Mouse (Mus musculus) monocyte, adult 5-6 weeks (primary cell): ENCODE results near the gene Plekha6. TPM values are rescaled to one million over a fixed set of nuclear protein-coding genes. Genes with fewer than 3 reads are reported as not detected.
A peak's percentile ranks its signal among the peaks of the same experiment; 100 is the strongest.
"Not testable (repeated sequence)": the region's sequence is repeated elsewhere in the genome, so short reads cannot be mapped to it uniquely, and the experiment has no call there.

Source experiments
- ATAC-seq: fragments of 153-309, 156-312 bp; replicated peaks from 2 replicates; pipeline ENCODE4 v1.8.0; 2017; ENCODE audit warnings: mild to moderate bottlenecking; ENCODE audit not compliant: low TSS enrichment, insufficient number of reproducible peaks, severe bottlenecking, poor library complexity, low FRiP score
- total RNA-seq: library from RNA; stranded (forward); fragments of 200-1000, 200-491, 200-594 nt; gene quantifications from 3 replicates; pipeline ENCODE4 v1.2.3, GENCODE M21; 2017

Plekha6 gene
- total RNA-seq, 1 experiment from 2014 or later = 5.7 TPM

- no peak for ATAC-seq
Measured at GRCm38 (mm10) chr1:133327094-133327493, 163.1 kb downstream of the Plekha6 start.

DNA sequence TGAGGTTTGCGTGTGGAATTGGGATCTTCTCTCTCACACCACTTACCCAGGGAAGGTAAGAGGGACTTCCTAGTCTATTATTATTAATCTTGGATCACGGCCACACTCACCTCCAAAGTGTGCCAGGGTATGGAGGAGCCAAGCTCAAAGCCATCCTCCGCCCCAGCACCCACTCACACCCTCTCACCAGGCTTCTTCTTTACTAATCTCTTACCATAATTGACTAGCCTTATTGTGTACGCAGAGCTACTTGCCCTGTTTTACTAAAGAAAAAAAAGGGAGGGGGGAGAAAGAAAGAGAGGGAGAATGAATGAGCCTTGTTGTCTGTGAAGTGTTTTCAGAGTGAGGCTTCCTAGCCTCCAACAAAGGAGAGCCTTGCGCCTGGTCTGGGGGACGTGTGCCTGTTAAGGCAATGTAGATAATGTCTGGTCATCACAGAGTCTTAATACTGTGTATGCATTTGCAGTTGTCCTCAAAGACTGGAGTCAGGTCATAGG, 164.3 kb downstream of the Plekha6 start:
- no peak for ATAC-seq

DNA sequence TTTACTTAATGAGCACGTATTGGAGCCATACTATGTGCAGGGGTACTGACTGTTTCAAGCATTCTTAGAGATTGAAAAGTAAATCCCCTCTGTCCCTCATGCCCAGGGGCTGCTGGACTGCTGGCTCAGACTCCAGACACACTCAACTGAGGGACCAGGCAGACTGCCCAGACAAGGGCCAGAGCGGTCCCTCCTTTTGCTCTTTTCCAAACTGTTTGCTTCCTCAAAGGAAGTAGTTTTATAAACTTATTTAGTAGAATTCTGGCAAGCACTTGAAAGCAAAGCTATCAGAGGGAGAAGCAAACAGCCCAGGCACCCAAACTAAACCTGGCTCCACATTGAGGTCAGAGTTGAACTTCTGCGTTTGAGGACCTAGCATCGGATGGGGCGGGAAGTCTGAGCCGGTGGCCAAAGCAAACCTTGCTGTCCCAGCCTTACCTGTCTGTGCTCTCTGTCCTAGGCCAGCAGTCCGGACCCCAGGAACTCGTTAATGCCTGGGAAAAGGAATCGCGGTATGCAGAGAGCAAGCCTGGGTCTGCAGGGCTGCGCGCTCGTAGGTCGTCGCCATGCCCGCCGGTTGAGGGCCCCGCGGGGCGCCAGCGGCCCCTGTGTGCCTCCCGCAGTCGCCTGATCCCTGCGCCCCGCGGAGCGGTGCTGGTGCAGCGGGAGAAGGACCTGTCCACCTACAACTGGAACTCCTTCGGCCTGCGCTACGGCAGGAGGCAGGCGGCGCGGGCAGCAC, 165.1 kb downstream of the Plekha6 start:
- no peak for ATAC-seq

DNA sequence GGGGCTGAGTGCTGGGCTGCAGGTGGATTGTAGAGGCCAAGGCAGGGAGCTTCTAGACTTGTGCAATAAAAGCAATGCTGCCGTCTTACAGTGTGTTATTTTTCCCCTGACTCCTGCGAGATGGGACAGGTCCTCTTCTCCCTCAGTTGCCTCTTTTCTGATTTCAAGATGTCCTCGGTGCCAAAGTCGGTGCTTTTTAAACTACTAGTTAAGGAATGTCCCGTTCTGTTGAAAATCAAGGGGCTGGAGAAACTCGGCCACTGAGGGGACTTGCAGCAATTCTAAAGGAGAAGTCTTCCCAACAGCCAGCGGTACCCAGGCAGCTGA, 165.6 kb downstream of the Plekha6 start:
- ATAC-seq = no peak

- ATAC-seq = no peak
Measured at GRCm38 (mm10) chr1:133331142-133331541, 167.1 kb downstream of the Plekha6 start.

DNA sequence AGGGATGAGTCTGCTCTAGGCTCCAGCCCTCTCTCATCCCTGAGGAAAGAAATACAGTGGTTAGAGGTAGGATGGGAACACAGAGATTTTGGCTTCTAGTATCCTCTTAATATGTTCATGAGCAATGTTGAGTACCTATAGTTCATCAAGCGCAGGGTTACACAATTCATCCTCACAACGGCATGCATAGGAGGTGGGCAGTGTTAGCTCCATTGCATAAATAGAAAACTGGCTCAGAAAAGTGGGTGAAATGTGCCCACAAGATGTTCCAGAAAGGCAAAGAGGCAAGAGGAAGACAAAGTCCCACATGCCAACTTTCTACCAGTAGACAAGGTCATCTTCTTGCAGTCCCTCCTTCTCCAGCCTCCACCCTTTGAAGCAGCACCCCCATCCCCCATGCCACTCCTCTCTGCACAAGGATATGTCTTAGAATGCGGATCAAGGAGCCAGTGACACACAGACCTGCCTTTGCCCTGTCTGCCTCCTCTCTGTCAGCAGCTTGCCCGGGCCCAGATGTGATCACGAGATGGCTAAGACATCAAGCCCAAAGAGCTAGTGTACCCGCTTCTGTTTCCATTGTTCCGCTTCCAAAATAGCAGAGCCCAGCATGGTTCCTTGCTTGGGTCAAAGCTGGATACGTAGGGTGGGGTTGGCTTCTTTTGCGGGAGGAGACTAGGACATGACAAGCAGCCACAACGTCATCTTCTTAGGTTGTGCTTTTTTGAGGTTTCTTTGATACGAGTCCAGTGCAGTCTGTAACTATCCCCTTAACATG, 168.8 kb downstream of the Plekha6 start:
- no peak for ATAC-seq

DNA sequence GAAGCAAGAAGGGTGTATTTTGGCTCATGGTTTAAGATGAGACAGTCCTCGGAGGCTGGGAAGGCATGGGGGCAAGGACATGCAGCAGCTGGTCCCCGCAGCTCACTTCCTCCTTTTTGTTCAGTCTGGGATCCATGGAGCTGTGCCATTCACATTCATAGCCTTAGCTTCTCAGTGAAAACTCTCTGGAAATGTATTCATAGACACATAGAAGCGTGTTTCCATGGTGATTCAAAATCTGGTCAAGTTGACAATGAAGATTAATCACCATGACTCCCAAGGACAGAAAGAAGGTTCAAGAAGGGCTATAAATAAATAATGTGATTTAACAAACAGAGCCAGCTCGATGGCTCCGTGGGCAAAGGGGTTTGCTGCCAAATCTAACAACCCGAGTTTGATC, 169.9 kb downstream of the Plekha6 start:
- ATAC-seq = no peak

GRCm38 (mm10) chr1:133340403-133340802, 176.4 kb downstream of the Plekha6 start:
- not testable (repeated sequence) for ATAC-seq

DNA sequence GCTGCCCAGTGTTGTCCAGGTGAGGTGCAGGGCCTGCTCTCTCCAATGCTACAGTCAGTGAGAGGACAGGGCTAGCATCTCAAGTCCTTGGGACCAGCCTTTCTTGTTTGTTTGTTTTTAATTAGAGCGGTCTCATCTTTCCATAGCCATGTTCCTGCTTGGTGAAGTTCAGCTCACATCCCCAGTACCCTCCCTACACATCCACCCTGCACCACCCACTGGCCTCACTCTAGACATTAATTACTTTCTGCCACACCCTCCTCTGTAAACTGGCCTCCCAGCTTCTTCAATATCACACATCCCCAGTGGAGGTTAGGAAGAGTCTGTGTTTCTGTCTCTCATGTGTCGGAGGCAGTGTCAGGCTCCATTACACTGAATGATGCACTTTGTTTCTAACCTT, 180.3 kb downstream of the Plekha6 start:
- no peak for ATAC-seq

GRCm38 (mm10) chr1:133346531-133346930, 182.5 kb downstream of the Plekha6 start:
- no peak for ATAC-seq

- no peak for ATAC-seq
Measured at GRCm38 (mm10) chr1:133347226-133347625, 183.2 kb downstream of the Plekha6 start.

GRCm38 (mm10) chr1:133347693-133348520, 183.9 kb downstream of the Plekha6 start:
- ATAC-seq = peak; percentile 13; the same call in 1 of the 2 replicates

- no peak for ATAC-seq
Measured at GRCm38 (mm10) chr1:133350210-133350609, 186.2 kb downstream of the Plekha6 start, which contains the start of gene Ren1. TSS of gene Ren1 (plus strand) at chr1:133350510.

DNA sequence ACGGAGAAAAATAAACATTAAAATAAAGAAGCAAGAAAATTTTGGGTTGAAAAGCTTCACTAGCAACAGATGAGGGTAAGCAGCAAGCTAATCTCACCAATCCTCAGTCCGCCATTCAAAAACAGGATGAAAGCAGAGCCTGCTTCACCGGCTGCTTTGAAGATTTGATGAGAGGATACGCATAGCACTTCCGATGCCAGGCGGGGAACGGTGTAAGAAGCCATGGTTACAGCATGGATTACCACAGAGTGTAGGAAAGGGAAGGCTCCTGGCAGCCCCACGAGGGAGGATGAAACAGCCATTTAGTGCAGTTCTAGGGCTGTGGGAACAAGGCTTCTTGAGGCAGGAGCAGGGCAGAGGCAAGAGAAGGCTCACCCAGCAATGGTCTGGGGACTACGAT, 187.8 kb downstream of the Plekha6 start:
- no peak for ATAC-seq

Other genes starting within 250 kb of the Plekha6 start
- 113 to 271 TPM (median 138 TPM) in 3 replicates for gene Mdm4, start 133.6 kb upstream of the Plekha6 start, total RNA-seq
- gene Pik3c2b, start 118.5 kb upstream of the Plekha6 start, total RNA-seq = 1.4 to 5.4 TPM (median 1.9 TPM) in 3 replicates
- gene Ppp1r15b, start 33.1 kb upstream of the Plekha6 start, total RNA-seq = 173 to 191 TPM (median 177 TPM) in 3 replicates
- gene Golt1a, start 145.6 kb downstream of the Plekha6 start, total RNA-seq = not detected in 3 replicates
- not detected in 3 replicates for gene Kiss1, start 157.7 kb downstream of the Plekha6 start, total RNA-seq
- gene Ren1, start 186.3 kb downstream of the Plekha6 start, total RNA-seq = not detected in 3 replicates
- 0.85 to 1.4 TPM in 2 of 3 replicates, not detected in the other for gene Etnk2, start 199.4 kb downstream of the Plekha6 start, total RNA-seq